Mouse (Mus musculus) gonadal fat pad, adult 2 months (tissue): Measurements from ENCODE around the gene Bean1. TPM values are rescaled to one million over a fixed set of nuclear protein-coding genes. Genes with fewer than 3 reads are reported as not detected.
"Not testable (repeated sequence)": the region's sequence is repeated elsewhere in the genome, so short reads cannot be mapped to it uniquely, and the experiment has no call there.

Source experiments
- DNase-seq: peaks from one replicate; pipeline ENCODE4 v3.0.0-alpha.2; 2012; ENCODE audit warnings: low read depth
- polyA plus RNA-seq: library from polyadenylated mRNA; depleted of rRNA; stranded (reverse); fragments of >200 nt; gene quantifications from 2 replicates; pipeline ENCODE4 v1.2.3, GENCODE M21; 2012; rRNA removed

Gene Bean1
- polyA plus RNA-seq, 1 experiment: 0.92 TPM

DNA sequence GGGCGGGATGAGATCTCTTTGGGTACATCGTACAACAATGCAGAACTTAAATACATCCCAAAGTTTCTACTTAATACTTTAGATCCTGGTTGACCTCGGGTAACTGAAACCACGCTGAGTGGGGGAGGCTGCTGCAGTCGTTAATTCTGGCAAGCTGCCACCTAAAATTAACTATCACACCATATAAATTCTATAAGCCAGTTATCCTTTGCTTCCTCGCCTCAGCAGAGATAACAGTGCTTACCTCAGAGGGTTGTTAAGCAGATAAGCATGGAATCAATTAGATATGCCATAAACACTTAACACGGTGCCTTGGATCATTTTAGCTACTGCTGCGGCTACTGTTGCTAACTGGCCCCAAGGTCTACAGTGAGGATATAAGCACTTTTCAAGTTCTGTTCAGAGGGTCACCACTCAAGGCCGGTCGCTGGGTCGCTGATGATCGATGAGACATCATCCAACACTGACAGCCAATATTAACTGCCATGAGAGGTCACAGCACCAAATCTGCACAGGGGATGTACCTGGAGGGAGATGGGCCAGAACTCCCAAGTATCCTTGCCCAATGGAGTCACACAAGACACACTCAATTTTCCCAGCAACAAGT, 71.9 kb downstream of the Bean1 start:
- no peak for DNase-seq

DNA sequence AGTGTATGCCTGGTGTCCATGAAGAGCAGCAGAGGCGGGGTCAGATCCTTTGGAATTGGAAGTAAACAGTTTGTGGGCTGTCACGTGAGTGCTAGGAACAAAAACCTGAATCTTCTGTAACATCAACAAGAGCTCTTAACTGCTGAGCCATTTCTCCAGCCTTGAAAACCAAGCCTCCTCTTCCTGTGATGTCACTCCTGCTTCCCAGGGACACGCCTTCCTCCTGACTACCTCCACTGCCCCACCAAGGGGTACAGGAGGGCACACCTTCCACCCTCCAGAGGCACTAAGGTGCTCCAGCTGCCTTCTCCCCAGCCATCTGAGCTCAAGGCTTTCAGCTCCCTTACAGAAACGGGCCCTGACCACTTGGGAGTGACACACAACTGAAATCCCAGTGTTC, 76.4 kb downstream of the Bean1 start:
- no peak for DNase-seq

- DNase-seq: no peak
Observed at GRCm38 (mm10) chr8:104247054-104247907, 77.0 kb downstream of the Bean1 start.

GRCm38 (mm10) chr8:104247908-104248275, 77.7 kb downstream of the Bean1 start:
- DNase-seq: no peak

GRCm38 (mm10) chr8:104248276-104248675, 78.0 kb downstream of the Bean1 start, which contains the start of gene Tk2:
TSS of gene Tk2 (minus strand) at chr8:104248558.
- no peak for DNase-seq

DNA sequence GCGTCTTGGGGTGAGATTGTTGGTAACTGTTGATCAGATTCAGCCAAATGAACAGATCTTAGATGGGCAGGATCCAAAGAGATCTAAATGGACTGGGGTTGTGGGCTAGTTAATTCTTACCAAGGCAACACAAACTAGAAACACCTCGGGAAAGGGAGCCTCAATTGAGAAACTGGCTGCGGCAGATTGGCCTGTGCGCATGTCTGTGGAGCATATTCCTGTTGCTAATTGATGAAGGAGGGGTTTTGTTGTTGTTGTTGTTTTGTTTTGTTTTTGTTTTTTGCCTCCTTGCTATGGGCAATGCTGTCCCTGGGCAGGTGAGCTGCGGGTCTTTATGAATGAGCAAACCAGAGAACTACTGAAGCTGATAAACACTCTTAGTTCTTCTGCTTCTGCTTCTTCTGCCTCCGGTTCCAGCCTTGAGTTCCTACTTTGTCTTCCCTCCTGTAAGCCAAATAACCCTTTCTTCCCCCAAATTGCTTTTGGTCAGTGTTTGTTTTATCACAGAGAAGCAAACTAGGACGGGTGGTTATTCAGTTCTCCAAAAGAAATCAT, 79.3 kb downstream of the Bean1 start:
- no peak for DNase-seq

- no peak for DNase-seq
Observed at GRCm38 (mm10) chr8:104250439-104251367, 80.5 kb downstream of the Bean1 start, which contains the start of gene Cklf. TSS of gene Cklf (plus strand) at chr8:104250861.

DNA sequence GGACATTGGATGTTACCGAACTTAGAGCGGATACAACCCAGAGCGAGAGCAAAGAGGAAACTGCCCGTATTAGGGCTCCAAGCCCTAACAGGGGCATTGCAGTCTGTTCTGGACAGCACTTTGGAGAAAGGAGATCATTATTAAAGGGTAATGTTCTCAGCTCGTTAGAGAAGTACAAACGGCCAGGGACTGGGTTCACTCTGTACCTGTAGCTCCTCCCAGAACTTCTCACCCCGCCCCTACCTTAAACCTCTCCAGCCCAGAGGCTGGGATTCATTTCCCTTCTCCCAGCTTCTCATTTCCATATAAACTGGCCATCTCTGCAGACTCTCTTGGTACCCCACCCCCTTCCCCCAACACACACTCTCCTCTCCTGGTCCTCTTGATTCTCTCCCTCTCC, 81.2 kb downstream of the Bean1 start:
- no peak for DNase-seq

DNA sequence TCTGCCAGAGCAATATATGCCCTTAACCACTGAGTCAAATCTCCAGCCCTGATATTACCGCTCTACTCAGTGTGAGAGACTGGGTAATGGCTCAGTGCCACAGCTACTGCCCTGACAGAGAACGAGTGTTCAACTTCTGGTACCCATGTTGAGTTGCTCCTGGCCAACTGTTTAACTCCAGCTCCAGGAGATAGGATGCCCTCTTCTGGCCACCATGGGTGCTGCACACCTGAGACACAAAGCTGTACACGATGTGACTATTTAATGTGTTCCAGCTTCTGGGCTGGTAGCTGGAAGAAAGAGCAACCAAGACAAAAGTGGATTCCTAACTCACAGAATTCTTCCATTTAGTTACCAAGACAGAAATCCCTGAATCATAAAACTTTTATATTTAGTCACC, 82.8 kb downstream of the Bean1 start:
- DNase-seq: no peak

DNA sequence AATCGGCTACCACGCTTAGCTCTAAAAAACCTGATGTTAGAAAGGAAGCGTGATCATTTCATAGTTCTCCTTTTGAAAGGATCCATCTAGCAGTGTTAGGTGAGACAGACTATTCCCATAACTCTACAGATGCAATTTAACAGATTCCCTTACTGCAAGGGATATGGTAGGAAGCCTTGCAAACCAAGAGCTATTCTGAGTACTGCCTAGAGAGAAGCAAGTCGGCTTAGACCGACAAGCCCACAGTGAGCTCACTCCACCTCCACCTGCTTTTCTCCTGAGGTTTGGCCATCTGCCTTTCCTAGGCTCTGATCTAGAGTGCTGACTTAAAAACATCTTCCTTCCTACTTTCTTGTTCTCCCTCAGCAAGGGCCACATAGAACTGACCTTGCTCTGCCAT, 91.6 kb downstream of the Bean1 start:
- DNase-seq: not testable (repeated sequence)

DNA sequence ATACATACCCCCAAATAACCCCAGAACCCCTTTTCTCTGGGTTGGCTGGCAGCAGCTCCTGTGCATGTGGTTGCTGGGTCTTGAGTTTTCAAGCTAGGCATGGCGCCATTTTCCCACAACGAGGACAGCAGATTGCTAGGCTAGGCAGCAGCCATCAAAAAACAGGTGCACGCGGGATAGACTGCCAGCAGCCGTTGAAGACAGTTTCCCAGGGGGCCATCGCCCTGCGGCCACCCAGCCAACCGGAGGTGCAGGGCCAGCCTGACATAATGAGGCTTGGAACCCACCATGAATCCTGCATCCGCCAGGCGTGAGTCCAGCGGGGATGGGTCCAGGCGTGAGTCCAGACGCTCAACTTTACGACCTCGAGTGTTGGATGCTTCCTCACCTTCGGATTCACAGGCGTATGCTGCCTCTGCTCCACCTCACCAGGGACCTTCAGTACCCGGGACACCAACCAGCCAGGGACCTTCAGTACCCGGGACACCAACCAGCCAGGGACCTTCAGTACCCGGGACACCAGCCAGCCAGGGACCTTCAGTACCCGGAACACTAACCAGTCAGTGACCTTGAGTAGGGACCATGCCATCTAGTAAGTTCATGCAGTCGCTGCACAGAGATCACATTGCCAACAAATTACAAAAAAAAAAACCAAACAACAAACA, 94.2 kb downstream of the Bean1 start:
- DNase-seq: not testable (repeated sequence)

GRCm38 (mm10) chr8:104268368-104268767, 98.1 kb downstream of the Bean1 start:
- no peak for DNase-seq

Other genes starting within 250 kb of the Bean1 start
- gene Cdh5, start 68.8 kb upstream of the Bean1 start, polyA plus RNA-seq: 90.9 and 92.6 TPM in 2 replicates
- 33.4 and 33.6 TPM in 2 replicates for gene Tk2, start 78.1 kb downstream of the Bean1 start, polyA plus RNA-seq
- gene Cklf, start 80.4 kb downstream of the Bean1 start, polyA plus RNA-seq: 15.9 and 19.9 TPM in 2 replicates
- gene Cmtm2a, start 122.7 kb downstream of the Bean1 start, polyA plus RNA-seq: 1.5 and 2.5 TPM in 2 replicates
- 0.29 TPM in 1 of 2 replicates, not detected in the other for gene Gm45711, start 139.6 kb downstream of the Bean1 start, polyA plus RNA-seq
- gene Cmtm1, start 139.7 kb downstream of the Bean1 start, polyA plus RNA-seq: 0.11 TPM in 1 of 2 replicates, not detected in the other
- not detected in 2 replicates for gene Gm11020, start 151.1 kb downstream of the Bean1 start, polyA plus RNA-seq
- gene Cmtm2b, start 151.8 kb downstream of the Bean1 start, polyA plus RNA-seq: 1.0 and 2.9 TPM in 2 replicates
- 60.8 and 67.8 TPM in 2 replicates for gene Cmtm3, start 169.0 kb downstream of the Bean1 start, polyA plus RNA-seq
- gene Cmtm4, start 225.4 kb downstream of the Bean1 start, polyA plus RNA-seq: 25.5 and 33.2 TPM in 2 replicates